Mouse (Mus musculus) frontal cortex, postnatal 36 days (tissue): ENCODE measurements around the gene Aco1.
A peak's percentile ranks its signal among the peaks of the same experiment; 100 is the strongest.
"Not testable (repeated sequence)": the region's sequence is repeated elsewhere in the genome, so short reads cannot be mapped to it uniquely, and the experiment has no call there.

Experiments
- DNase-seq, 2 experiments: peaks; one replicate each; pipeline ENCODE4 v3.0.0; 2022; ENCODE audit warnings: low spot score in 2 of 2

The Aco1 gene

DNA sequence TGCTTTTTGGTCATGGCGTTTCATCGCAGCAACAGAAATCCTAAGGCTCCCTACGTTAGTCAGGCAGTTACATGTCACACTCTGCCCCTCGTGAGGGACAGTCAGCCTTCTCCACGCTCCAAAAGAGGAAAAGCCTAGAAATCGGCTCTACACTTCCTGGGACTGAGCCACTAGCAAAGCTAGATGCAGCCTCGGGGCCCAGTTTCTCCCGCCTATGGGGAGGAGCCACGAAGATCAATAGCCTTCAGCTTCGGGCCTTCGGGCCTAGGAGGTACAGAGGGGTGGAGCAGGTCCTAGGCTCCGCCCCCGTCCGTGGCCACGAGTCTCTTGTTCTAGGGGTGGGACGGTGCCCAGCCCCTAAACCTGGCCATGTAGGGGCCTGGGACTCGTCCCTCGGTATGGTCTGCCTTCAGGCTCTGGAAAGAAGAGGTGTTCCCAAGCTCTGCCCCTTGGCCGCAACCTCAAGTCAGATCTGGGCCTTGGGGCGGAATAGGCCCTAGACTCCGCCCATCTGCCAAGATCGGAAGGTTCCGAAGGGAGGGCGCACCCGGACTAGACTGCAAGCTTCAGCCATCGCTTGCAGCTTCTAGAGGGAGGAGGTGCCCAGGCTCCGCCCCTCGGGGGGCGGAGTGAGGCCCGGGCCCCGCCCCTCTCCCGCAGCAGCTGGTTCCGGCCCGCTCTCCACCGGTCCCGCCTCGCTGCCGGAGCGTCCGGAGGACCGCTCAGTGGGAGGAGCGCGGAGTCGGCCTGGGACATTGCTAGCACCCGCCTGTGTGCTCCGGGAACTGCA lies at the start of gene Aco1:
Aco1 (plus strand) TSS at position 339 of the 790 bp plus-strand sequence.
- DNase-seq = peak; percentile 94 to 96

DNA sequence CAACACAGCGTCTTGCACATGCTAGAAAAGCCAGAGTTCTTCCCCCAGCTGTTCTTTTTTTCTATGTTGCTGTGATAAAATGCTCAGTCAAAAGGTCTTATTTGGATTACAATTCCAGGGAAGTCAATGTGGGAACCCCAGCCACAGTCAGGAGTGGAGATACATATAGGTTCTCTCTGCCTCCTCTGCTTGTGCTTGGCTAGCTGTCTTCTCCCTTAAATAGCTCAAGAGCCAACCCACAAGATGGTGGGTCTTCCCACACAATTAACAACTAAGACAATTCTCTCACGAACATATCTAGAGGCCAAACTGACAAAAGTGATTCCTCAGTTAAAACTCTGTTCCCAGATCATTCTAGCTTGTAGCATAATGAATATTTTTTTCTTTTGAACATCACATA lies 47.9 kb upstream of the Aco1 start:
- DNase-seq = peak in 1 of 2 experiments; percentile 26

DNA sequence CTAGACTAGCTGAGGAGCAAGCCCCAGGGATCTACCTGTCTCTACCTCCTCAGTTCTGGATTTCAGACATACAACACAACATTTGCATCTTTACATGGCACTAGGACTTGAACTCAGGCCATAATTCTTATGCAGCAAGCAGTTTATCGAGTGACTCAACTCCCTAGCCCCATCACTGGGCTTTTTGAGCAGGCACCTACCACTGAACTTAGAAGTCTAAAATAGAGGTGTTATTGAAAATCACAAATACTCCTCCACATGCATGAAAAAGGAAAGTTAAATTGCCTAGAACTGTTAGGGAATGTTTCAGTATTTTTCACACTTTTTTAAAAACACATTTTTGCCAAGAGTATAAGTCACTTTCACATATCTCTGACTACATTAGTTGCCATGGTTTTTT lies 39.9 kb upstream of the Aco1 start:
- DNase-seq = peak; percentile 9 to 52

DNA sequence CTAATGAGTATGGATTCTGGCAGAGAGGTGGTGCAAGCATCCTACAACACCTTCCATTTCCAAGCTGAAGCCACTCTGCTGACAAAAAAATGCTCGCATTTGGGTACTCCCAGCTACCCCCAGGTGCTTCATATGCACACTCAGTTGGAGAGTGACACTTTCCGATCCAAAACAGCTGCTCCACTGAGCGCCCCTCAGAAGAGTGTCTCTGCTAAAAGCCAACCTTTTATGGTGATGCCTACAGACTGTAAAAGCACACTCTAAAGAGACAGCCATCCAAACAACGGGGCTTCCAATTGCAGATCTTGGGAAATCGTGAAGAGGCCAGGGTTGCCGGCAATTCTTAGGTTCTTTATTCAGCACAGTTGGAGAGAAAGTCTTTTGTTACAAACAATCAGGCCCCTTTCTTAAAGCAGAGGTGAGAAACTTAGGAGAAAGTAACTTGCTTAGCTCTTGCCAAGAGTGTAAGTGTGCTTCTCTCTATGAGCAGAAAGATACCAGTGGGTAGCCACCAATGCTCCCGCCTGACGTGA lies 36.8 kb upstream of the Aco1 start:
- DNase-seq = no peak

DNA sequence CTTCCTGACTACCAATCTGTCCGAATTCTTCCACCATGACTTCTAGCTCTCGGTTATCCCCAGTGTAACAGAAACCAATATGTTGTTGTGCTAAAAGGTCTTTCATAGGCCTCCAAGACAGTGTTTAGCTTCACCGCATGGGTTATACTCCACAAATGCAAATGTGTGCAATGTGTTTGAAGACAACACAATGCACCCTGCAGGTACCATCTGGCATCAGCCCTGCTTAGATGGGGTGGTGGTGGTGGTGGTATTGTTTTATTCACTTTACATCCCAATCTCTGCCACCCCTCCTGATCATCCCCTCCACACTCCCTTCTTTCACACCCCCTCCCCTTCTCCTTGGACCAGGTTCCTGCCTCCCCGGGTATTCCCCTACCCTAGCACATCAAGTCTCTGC lies 34.9 kb upstream of the Aco1 start:
- DNase-seq = no peak

DNA sequence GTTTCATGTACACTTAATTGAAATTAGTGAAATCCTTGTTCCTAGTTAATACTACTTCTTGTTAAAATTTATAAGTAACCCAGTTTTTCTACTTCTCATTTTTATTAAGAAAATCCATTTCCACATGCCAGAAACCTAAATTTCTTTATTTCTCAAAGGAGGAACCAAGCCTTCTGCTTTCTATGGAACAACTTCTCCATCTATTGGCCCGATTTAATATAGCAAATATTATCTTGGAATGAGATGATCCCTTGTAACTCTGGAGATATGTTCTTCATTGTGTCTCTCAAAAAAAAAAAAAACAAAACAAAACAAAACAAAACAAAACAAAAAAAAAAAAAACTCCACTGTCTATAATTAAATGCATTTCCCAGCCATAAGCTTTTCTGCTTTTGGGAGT lies 29.7 kb upstream of the Aco1 start:
- no peak for DNase-seq

DNA sequence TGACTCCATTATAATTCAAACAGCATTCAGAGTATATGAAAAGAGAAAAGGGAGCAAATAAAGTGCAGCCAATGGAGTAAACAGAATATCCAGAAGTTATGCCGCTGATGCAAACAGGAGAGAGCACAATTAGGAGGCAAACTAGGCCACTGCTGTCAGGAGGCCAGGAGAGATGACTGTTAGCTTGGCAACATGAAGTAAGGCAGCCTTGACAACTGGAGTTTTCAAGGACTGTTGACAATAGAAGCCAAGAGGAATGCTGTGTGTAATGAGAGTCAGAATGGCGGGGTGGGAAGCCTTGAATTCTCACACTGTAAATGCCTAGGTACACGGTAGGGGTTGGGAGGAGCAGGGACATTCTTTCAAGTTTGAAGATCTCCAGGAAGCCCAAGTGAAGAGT lies 21.7 kb upstream of the Aco1 start:
- DNase-seq = no peak

DNA sequence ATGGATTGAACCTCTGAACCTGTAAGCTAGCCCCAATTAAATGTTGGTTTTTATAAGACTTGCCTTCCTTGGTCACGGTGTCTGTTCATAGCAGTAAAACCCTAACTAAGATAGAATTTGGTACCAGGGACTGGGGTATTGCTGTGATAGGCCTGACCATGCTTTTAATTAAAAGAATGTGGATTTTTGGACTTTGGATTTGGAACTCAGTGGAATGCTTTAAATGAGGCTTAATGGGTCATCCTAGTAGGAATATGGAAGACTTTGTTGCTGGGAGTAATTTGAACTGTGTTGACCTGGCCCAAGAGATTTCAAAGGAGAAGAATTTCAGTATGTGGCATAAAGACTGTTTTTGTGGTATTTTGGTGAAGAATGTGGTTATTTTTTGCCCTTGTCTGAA lies 20.6 kb upstream of the Aco1 start:
- DNase-seq = not testable (repeated sequence)

DNA sequence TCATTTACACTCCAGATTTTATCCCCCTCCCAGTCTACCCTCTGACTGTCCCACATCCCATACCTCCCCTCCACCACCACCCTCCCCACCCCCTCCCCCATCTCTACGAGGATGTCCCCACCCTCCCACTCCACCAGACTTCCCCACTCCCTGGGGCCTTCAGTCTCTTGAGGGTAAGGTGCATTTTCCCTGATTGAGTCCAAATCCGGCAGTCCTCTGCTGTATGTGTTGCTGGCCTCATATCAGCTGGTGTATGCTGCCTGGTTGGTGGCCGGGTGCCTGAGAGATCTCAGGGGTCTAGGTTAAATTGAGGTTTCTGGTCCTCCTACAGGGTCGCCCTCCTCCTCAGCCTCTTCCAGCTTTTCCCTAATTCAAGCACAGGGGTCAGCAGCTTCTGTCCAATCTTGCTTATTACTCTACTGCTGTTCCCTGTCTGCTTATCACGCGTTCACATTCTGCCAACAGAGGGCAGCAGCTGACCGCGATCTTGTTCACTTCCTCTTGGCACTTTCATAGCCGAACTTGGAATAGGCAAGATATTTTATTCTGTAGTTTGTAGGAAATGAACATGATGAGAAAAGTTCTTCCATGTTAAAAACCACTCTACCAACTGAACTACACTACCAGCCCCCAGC lies 8.3 kb upstream of the Aco1 start:
- DNase-seq = peak; percentile 73 to 85

DNA sequence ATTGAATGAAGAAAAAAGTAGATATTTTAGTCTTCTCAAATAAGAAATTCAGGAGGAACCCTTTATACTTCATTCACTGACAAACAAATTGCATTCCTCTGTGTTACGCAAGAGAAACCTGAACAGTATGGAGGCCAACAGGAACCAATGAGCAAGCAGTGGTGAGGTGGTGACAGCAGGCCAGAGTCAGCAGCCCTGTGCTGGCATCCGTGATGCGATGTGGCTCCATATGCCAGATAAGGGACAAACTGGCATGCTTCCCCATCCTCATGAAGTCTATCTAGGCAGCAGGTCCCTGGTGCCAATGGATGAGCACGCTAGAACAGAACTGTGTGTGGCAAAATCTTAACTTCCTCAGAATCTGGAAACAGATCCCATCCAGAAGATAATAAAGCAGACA lies 6.4 kb upstream of the Aco1 start:
- DNase-seq = no peak

DNA sequence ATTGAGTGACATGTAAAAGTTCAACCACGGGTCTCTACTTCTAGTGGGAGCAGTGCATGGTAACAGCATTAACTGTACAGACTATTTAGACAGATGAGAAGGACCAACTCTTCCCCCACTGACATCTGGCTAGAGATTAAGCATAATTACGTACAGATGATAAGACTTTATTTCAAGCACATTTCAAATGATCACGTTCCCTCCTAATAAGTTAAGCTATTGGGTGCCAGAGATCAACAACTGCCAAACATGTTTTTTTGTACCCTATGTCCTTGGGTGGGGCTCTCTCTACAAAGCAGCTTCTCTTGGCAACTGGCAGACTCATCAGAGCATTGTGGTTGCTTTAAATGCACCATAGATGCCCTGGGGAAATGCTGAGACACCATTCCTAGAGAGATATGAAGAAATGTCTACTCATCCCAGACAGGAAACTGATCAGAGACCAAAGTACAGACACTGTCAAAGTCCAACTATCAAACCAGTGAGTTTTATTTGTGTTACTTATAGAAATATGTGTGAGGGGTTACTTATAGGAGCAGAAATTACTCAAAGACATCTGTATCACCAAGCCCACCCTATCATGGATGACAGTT lies 3.1 kb upstream of the Aco1 start:
- no peak for DNase-seq

DNA sequence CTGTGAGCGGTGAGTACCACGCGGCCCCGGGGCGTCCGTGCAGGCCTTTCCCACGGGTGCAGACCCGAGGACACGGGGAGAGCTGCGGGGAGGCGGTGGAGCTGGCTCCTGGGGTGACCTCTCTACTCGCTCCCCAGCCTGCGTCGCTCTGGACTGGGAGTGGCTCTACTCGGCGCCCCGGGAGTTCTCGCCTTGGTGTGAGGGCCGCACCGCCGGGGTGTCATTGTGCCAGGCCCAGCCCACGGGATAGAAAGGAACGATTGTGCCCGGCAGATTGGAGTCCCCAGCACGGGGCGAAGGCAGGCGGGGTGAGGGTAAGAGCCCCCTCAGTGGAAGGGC lies 621 bp downstream of the Aco1 start:
- DNase-seq = no peak

DNA sequence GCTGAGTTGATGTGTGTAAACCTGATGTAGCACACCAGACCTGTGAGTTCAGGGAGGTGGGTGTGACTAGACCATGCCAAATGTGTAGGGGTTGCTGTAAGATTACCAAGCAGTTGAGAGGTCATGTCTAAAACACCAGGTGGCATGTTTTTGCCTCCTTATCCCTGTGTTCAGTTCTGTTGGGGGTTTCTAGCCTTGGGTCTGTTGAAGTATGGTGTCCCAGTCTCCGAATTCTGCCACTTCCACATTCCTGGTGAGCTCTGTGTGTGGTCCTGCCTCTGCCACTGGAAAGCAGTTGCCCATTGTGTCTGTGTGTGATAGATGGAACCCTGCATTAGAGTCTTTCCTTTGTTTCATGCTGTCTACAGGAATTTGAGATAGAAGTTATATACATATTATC lies 1.7 kb downstream of the Aco1 start:
- DNase-seq = no peak

DNA sequence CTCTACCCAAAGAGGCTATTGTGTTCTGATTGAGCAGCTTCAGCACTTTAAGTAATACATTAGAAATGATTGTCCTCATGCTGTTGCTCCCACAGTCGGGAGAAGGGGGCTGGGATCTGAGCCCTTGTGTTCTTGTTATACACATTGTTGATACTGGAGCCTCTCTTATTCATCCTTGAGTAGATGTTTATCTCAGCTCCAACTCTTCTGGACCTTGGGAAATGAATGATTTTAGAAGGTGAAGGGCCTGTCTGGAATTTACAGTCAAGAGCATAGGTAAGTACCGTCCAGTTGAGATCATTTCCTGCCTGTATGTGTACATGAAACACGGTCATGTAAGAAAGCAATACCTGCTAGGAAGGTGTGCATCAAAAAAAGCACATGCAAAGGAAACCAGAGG lies 2.1 kb downstream of the Aco1 start:
- DNase-seq = no peak

DNA sequence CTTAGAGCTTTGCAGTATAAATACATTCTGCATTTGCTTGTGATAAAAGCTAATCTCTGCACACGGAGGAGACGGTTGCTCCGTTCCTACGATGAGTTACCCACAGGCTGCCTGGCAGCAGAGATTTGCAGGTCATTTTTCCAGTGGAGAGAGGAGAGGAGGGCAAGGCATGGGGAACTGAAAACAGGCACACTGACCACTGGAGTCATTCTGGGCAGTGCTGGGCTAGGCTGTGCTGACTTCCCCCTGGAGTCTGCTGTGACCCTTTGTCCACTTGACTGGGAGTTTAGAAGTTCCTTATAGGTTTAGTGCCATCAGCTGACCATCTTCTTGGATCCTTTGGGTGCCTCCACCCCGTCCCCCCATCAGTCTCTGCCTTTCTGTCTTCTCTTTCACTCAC lies 5.4 kb downstream of the Aco1 start:
- no peak for DNase-seq

DNA sequence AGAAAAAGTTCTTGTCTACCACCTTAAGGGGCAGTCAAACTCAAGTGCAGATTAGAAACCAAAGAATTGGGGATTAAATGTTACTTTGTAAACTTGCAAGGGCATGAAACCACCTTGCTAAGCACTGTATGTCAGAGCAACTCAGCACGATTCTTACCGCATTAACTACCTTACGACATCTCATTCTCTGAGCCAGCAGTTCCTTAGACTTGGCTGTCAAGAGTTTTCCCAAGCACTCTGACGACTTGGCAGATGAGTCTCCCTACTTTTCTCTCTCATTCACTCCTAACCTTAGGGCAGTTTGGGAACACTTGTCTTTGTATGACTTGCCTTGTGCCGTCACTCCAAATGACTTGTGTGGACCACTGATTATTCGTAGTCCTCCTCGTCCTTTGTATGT lies 7.2 kb downstream of the Aco1 start:
- DNase-seq = no peak

DNA sequence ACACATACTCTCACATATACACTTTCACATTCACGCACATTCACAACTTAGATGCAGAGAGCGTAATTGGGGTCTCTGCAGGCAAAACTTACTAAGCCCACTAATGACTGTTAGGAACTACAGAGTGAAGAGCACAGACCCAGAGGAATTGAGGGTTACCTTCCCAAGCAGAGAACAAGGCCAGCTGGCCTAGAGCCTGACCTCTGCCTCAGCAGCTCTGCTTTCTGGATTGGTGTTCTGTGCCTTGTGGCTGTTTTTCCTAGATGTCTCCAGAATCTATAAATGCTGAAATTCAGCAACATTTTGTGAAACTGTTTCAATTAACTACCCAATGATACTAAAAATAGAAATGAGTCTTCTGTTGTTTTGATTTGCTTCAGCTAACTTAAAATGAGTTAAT lies 9.9 kb downstream of the Aco1 start:
- DNase-seq = no peak

DNA sequence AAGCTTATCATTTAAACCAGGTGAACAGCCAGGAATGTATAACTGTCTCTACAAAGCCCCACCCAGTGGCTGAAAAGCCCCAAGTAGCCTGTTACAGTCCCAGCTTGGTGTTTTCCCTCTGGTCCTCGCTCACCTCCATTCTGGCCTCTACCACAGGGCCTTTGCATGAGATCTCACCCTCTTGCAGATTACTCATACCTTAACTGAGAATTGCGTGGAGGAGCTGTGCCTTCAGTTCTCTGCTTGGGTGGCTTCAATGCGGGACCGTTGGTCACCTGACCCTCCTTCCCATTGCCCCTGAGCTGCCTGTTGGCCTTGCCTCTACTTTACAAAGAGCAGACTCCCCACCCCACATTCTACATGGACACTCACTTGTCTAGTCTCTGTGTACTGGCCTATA lies 10.6 kb downstream of the Aco1 start:
- no peak for DNase-seq

DNA sequence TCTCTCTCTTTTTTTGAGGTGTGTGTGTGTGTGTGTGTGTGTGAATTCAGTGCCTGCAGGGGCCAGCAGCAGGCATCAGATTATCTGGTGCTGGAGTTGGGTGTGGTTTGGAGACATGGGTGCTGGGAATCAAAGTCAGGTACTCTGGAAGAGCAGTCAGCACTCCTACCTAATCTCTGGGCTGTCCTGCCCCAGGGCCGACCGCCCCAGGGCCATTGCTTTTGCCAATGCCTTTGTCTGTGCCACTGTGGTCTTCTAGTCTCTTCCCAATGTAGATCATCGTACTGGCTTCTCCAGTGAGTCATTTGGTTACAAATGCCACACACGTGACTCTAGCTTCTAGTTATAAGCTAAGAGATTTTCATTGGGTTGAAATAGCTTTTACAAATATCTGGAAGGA lies 11.9 kb downstream of the Aco1 start:
- DNase-seq = no peak

DNA sequence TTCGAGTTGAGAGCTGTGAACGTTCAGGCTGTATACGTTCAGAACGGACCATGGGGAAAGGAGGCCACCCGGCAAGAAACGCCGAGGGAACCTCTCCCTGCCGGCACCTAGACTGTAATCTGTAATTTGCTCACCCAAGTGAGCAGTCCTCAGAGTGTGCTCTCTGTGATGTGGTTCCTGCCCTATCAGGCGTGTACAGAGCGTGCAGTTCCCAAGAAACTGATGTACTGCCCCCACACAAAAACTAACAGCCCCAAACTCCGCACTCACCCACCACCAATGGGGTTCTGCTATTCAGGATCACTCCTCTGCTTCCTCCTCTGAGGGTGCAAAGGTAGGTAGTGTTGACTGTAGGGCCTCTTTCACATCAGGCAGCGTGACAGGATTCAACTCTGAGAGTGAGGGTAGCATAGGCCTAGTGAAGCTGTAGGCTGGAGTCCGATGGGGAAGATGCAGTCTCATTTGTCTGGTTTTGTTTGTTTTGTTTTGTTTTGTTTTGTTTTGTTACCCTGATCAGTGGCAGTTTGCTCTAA lies 12.7 kb downstream of the Aco1 start:
- no peak for DNase-seq

DNA sequence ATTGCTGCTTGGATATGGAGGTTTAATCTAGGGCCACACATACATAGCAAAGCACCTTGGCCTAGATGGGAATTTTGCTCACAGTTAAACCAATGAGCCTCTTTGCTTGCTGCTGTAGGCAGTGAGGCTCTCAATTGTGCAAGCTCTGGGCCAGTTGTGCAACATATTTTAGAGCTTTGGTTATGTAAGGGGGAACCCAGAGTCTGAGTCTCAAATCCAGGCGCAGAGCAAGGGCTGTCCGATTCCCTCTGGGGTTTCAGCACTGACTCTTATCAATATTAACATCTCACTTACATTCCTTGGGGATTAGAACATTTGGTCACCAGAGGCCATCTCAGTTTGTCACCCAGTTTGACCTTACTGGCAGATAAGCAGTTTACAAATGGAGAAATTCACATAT lies 13.3 kb downstream of the Aco1 start:
- no peak for DNase-seq

DNA sequence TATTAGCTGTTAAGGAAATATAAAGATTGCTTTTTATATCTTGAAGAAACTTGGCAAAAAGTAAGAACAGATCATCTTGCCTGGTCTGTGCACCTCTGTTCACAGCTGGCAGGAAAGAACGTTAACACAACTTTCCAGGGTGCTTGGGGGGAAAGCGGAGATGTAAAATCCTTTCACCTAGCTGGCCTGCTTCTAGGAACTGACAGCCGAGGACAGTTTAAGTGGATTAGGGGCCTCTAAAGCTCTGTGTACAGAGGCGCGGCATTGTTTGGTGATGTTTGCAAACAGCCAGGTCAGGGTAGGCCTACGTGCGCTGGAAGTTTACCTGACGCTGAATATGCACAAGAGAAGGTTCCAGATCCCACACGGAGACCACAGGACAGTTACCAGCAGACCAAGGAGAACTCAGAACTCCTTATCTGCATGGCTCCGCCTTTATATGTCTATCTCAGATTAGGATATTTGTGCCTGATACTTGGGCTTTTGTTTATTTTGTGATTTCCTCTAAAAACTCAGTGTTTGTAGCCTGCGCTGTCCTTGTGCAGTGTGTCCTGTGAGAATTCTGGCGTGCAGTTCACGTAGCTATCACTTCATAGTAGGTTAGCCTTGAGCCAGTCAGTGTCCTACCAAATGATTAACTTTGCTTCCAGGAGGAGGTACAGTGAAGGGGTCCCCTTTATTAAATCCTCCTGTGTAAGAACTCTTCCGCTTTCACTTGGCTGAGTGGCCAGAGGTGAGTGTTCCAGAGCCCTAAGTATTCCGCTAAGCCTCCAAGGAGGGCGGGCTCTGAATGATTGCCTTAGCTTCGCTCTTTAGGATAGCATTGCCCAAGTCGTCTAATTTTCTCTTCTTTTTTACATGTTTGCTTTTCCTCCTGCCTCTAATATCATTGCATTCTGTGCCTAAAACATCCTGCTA lies 14.0 kb downstream of the Aco1 start:
- no peak for DNase-seq
